Mouse (Mus musculus) embryonic fibroblast, embryonic 13.5 days (primary cell): ENCODE results near the gene Grn.

Experiments
- CTCF ChIP-seq: IDR thresholded peaks from 2 replicates; pipeline ENCODE4 v1.5.1; 2011; ENCODE audit warnings: mild to moderate bottlenecking, control low read depth, low read length, moderate library complexity, borderline replicate concordance; ENCODE audit not compliant: insufficient read depth
- POLR2A ChIP-seq: IDR thresholded peaks from 2 replicates; pipeline ENCODE4 v1.6.1; 2011; ENCODE audit warnings: low read depth, mild to moderate bottlenecking, control low read depth, low read length, moderate library complexity

- TF ChIP-seq CTCF (no peak), POLR2A (no peak)
These were observed 35.5 kb upstream of the Grn start for GRCm38 (mm10) chr11:102394421-102395124.
